Mouse (Mus musculus) MN1 (cell line): ENCODE data around the gene Nup98.

ENCODE experiments used
- DNase-seq: peaks from one replicate; pipeline ENCODE4 v3.0.0-alpha.2; 2016; ENCODE audit warnings: low spot score

Nup98 gene

DNA sequence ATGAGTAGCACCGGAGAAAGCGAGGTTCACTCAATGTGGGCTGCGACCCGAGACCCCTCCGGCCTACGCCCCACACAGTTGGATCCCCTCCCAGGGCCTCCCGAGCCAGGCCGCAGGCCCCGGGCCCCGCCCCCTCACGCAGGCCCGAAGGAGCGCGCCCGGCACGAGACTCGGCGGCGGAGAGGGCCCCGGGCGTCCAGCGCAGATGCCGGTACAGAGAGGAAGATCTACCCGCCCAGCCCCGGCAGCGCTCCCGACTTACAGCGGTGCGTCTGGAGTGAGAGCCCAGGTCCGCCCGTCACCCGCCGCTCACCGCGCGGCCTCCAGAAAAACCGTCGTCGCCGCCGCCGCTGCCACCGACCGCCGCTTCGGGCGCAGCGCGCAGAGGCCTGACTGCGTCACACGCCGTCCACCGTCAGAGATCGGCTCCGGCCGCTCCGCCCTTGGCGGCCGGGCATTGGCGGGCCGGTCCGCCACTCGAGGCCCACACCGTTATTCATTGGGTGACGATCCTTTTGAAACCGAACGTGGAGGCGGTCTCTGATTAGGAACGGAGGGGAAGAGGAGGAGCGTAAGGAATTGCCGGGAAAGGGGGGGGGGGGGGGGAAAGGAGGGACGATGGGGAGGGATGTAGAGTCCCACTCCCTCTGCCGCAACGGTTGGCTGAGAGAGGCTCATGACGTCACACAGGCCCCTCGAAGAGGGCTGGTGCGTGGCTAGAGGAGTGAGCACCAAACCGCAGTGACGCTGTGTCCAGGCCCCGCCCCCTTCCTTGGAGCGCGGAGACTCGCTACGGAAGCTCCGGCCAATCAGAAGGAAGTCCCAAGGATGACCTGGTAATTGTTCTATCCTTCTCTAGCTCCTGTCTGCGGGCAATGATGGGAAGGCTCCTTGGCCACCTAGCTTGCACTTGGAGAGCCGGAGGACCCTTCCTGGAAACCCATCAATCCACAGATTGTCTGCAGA lies at the start of gene Nup98, which contains the start of gene Pgap2:
Gene Nup98 (minus strand): TSS at position 421 of the 966 bp plus-strand sequence.
Gene Pgap2 (plus strand): TSS at position 453 of the 966 bp plus-strand sequence.
- DNase-seq: peak; percentile 99

DNA sequence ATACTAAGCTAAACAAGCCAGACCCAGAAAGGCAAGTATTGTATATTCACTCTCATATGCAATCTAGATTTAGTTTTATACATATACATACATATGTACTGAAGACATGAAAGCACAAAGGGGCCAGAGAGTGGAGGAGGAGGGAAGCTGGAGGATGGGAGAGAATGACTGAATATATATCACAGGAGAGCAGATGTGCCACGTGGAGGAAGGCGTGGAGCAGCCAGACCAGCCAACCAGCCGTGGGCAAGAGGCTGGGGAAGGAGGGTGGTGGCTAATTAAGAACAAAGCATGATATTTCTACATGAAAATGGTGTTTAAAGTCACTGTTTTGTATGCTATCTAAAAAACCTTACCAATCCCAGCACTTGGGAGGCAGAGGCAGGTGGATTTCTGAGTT lies 48.8 kb upstream of the Nup98 start:
- no peak for DNase-seq

DNA sequence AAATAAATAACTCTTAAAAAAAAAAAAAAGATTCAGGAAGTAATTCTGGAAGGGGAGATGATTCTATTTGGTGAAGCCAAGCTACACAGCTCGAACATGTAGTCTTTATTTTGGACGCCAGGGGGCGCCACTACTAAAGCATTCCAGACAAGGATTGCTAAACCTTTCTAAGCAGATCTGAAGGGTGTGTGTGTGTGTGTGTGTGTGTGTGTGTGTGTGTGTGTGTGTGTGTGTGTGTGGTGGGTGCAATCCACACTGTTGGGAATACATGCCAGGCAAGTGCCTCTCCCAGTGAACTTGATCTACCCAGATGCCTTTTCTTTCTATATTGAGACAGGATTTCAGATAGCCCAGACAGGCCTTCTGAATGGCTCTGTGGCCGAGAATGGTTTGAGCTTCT lies 48.2 kb upstream of the Nup98 start:
- DNase-seq: peak; percentile 74

DNA sequence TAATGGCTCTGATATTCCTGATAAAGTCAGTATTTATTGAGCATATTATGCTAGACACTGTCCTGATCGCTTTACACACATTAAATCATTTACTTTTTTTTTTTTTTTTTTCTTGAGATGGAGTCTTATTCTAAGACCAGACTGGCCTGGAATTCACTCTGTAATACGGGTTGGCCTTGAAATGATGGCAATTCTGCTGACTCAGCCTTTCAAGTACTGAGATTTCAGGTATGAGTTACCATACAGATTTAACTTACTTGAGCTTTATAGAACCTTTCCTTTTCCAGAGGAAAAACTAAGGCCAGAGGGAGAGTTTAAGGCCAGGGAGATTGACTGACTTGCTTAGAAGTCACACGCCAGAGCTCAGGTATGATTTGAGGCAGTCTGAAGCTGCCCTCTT lies 46.7 kb upstream of the Nup98 start:
- no peak for DNase-seq

DNA sequence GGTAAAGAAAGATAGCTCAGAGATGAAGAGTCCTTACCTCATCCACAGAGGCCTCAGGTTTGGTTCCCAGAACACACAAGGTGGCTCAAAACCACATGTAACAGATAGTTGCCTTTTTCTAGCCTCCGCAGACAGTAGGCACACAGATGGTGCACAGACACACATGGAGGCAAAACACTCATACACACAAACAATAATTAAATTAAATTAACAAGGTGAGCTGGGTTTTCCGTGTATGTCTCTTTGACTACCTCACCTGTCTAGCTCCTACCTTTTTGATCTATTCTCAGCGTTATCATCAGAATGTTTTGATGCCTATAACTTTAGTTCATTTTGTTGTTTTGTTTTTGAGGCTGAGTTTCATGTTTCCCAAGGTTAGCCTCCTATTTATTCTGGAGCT lies 46.0 kb upstream of the Nup98 start, which contains the start of gene Rhog:
Gene Rhog (minus strand): TSS at position 101 of the 400 bp plus-strand sequence.
- DNase-seq: no peak

DNA sequence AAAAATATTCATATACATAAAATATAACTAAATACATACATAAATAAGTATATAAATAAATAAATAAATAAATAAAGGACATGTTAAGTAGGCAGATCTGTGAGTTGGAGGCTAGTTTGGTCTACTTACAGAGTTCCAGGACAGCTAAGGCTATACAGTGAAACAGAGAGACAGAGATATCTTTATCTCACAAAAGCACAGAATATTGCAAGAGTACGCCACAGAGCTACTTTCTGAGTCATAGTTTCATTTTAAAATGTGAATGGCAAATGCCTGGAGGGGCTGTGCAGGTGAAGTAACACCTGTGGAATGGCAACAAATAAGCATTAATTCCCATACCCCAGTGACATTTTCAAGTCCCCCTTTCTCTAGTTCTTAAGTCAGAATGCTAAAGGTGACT lies 43.7 kb upstream of the Nup98 start:
- no peak for DNase-seq

DNA sequence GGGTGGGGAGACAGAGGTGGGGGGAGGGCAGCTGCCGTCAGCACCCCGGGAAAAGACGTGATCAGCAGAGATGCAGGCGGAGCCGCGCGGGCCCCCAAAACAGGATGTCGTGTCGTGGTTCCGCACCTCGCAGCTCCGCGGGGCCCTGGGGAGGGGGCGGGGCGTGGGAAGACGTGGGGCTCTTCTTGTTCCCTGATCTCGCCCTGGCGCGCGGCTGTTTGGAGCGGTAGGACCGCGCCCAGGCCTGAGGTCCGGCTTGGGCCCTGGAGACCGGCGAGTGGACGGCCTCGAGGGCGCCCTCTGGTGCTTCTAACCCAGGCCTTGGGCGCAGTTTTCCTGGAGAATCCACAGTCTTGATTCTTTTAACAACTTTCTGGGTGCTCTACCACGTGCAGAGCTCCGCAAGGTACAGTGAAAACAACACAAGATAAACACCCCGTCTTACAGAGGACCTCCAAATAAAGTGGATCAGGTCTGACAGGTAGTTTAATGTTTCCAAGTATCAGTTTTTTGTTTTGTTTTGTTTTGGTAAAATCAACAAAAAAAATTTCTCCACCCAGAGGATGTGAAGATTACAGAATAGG lies 40.7 kb upstream of the Nup98 start:
- DNase-seq: peak; percentile 92

DNA sequence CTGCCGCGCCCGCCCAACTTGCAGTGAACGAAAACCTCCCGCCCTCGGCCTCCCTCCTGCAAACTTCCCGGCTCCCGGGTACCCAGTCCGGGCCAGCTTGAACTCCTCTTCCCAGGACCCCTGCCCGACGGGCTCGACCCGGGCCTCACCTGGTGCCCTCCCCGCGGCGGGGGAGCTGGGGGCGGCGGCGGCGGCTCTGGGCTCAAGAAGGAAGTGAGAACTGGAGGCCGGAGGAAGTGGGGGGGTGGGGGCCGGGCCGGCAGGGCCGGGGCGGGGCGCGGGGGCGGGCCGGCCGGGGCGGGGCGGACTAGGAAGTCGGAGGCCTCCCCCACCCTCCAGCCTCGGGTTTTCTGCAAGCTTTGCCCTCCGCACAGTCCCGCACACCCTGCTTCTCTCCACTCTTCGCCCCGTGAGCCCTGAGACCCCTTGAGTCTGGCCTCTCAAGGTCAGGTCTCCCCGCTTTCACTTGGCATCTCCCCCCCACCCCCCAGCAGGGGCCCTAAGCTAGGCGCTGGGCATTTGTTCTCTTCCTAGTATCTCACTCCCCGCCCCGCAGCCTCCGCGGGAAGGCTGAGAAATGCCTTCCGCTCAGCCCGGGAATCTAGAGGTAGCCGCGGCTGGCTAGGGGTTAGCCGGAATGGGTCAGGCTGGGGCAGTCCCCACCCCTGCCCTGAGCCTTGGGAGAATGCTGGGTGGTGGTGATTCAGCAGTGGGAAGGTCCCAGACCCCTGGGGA lies 40.1 kb upstream of the Nup98 start:
- DNase-seq: peak; percentile 70

DNA sequence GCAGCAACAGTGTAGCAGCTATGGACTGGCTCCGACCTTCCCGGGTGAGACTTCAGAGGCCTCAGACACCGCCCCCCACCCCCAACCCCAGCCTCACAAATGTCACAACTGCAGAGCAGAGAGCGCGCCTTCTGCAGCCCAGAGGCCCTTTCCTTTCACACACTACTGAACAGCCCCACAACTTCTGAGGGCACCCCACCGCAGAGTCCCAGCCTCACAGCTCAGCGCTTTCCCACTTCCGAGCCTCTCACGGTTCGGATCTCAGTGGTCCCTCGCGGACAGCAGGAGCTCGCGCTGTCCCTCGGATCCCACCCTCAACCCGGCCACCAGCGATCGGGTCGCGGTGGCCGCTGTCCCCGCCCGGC lies 39.5 kb upstream of the Nup98 start:
- DNase-seq: no peak

DNA sequence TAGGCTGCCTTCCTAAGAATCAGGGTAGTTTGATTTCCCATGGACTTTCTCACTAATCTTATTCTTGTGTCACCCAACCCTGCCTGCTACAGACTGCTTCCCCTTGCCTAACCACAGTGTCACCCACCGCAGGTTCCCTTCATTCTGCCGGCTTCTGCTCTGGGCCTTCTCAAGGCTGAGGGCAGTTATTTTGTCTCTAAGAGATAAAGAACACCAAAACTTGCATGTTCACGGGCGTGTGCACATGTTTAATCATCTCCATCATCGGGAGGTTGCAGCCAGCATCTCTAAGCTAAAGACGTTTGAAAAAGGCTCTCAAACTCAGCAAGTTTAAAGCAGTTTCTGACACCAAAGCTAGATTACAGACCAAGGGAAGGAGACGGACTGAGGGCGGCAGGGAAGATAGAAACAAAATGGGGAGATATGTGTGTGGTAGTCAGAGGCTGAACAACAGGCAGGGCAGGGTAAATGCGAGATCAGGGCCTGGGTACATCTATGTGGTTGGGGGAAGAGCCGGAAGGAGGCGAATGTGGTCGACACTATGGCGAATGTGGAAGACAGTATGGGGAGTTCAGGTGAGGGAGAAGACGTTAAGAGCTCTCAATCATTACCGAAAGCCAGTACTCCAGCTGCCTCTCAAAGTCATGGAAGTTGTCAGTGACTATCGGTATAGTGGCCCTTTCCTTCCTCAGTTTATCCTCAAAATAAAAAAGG lies 38.9 kb upstream of the Nup98 start:
- DNase-seq: no peak

DNA sequence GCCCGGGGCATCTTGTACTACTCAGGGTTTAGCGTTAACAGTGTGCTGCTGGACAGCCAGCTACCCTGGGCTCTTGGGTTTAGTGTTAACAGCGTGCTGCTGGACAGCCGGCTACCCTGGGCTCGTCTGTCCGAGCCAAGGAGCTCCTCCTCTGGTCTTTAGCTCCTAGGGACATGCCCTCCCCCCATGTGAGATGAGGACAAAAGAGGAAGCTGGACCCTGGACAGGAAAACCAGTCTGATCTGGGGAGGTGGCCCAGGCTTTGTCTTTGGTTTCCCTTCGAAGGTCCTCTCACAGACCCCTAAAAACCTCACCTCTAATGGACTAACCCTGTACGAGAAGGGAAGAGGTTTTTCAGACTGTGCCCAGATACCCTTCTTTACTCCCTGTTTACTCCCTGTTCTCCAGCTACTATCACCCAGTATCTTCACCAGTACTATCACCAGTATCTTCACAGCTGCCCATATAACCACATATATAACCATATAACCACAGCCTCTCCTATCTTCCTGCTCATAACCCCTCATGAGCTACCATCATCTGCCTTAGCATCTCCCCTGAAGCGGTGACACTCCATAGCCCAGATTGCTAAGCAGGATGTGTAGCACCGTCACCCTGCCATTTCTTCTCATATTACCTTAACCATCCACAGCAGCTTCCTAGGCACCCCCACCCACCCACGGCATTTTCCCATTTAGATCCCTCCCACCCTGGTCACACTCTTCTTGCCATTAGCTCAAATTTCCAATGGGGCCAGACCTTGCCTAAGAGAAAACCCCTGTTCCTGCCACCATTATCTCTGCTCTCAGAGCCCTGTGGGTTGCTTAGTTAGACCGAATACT lies 37.2 kb upstream of the Nup98 start:
- DNase-seq: no peak

DNA sequence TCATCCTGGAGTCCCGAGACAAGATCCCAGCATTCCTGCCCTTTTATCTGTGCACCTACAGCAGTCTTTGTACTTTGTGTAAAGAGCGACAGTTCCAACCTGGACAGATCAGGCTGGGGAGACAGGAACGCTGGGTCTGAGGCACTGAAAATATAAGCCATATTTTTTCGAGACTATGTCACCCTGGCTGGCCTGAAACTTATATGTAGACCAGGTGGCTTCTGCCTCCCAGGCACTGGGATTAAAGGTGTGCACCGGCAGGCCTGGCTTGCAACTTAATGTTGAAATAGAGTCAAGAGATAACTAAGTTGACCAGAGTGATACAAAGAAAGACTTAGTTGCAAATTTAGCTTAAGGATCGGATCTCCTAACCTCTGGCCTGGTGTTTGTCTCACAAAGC lies 36.3 kb upstream of the Nup98 start:
- no peak for DNase-seq

DNA sequence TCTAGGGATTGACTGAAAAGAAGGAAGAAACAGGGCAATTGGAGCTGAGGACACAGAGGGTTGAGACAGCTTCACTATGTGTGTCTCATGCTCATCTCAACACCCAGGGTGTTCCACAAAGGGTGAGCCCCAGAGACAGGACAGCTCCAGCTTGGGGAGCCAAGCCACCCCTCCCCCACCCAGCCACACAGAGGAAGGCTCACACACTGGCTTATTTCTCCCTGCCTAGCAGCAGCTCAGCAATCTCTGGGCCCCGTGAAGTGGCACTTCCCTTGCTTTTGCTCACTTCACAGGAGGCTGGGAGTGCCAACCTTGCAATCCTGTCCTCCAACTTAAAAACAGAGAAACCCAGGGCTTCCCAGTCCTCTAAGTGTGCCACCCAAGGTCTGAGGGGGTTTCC lies 35.8 kb upstream of the Nup98 start:
- no peak for DNase-seq

DNA sequence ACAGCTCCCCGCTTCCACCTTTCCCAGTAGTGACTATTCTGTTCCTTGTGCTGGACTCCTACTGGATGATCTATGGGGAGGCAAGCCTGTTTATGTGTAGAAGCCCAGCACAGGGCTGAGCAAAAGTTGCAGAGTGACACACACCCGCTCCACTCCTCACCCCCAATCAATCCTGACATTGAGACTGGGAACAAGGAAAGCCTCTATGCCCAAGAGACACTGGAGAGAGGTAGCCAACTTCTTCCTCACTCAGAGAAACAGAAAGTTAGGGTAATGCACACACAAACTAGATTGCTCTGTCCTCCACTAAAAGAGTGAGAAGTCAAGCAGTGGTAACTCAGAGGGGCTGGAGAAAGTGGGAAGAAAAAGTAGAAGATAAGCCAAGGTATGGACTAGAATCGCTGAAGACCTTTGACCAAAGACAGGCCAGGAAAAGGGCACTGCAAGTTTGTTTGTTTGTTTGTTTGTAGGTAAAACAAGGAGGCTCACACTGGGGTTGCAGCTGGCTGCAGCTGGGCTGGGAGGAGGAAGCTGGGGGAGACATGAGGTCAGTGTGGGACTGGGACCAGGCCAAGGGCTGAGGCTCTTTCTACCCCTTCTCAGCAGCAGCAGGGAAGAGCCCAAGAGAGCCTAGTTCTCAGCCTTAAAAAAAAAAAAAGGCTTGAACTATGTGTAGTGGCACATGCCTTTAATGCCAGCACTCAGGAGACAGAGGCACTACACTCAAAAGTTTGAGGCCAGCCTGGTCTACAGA lies 35.0 kb upstream of the Nup98 start:
- no peak for DNase-seq

DNA sequence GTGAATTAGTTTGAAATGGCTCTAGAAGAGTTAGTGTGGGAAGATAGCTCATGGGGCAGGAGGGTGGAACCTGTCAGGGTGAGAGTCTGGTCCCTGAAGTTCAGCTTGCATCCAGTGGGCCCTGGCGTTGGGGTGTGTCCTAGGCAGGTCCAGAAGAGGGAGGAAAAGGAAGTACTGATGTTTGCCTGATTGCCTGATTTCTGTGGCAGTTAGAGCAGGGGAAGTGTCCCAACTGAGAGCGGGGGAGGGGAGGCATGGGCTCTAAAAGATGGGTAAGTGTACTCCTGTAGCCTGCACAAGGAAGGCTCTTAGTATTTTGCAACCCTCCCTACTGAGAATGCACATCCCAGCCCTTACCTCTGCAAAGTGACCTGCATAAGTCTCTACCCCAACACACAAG lies 33.9 kb upstream of the Nup98 start:
- DNase-seq: no peak

DNA sequence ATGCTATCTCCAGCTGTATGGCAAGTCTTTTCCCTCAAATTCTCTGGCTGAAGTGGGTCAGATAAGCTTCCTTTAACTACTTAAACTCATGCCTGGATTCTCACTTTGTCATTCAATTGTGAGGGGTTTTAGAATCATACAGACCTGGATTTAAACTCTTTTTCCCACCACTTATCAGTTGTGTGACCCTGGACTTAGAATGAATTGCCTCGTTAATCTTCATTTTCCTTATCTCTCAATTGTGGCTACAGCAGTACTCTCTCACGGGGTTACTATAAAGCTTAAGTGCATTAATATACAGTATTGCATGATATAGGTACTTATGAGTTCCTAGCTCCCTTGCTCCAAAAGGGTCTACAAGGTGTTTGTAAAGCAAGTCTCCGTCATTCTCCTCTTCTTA lies 32.9 kb upstream of the Nup98 start:
- DNase-seq: no peak

DNA sequence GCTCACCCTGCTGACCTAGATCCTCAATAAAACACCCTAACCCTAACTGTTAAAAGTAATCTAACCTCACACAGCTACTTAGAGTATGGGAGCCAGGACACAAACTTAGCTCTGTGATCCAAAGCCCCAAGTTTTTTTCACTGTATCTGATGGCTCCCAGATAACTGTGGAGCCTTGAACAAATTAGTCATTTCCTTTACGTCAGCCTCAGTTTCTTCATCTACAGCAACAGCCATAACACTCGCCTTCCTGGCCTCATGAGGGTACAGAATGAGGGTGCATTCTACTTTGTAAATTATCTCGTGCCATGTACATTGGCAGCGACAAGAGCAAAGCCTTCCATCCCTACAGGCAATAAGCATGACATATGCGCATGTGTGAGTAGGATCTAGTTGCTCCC lies 32.4 kb upstream of the Nup98 start:
- DNase-seq: no peak

DNA sequence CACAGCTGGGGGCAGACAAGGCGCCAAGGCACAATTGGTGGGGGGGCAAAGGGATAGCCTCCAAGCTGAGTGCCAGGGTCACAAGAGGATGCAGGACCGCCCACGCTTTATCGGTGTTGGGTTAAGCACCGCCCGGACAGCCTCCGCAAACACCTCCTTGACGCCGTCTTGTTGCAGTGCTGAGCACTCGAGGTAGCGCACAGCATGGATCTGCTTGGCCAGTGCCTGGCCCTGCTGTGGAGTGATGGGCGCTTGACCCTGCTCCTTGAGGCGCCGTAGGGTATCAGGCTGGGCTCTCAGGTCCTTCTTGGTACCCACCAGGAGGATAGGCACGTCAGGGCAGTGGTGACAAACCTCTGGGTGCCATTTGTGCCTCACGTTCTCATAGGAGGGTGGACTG lies 29.6 kb upstream of the Nup98 start:
- no peak for DNase-seq

DNA sequence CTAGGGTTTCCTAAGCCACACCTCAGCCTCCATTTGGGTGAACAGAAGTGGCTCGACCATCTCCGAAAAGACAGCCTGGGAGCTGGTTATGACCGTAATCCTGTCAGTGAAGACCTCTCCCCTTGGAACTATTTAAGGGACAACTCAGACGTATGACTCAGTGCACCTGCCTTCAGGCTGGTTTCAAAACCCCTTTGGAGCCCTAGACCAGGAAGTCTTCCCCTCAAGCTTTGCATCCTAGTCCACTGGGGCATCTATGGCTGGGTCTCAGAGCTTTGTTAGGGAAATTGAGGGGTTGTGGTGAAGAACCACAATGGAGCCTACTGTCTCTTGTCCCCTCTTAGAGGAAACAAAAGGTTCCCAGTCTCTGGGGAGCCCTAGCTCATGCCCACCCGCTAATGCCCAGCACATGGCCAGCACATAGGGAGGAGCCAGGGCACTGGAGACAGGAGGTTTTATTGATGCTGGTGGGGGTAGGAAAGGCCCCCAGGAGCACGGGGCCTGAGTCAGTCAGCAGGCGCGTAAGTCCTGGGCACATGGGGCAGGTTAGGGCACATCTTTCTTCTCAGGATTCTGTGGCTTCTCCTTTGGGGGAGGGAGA lies 28.8 kb upstream of the Nup98 start:
- no peak for DNase-seq

DNA sequence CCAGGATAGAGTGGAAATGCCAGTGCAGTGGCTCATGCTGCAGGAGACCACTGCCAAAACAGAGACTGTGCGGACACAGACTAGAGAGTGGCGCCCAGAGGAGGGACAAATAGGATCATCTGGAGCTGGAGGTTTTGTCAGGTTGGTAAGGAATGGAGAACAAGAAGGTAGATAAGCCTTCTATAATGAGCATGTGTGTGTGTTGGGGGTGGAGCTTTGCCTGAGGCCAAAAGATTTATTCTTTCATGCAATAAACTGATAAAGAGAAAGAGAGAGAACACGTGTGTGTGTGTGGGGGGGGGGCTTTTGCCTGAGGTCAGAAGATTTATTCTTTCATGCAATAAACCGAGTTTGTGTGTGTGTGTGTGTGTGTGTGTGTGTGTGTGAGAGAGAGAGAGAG lies 23.1 kb upstream of the Nup98 start:
- DNase-seq: no peak
